Mouse (Mus musculus) stomach, embryonic 14.5 days (tissue): ENCODE measurements around the gene Ptbp1. TPM values are rescaled to one million over a fixed set of nuclear protein-coding genes. Genes with fewer than 3 reads are reported as not detected.

Experiments used
- ATAC-seq: fragments of 200-750 bp; cut with Nextera tagmentation; 2 replicates; pipeline ENCODE4 v1.8.0; 2017; ENCODE audit warnings: low read depth, moderate TSS enrichment; ENCODE audit not compliant: insufficient number of reproducible peaks, insufficient read depth, low FRiP score
- H3K27ac ChIP-seq: fragments of 300-500 bp; sonication (generic); 2 replicates; pipeline ENCODE4 v1.5.1; 2014; ENCODE audit warnings: mild to moderate bottlenecking, low read length, moderate library complexity, mixed read lengths
- H3K27me3 ChIP-seq: fragments of 300-500 bp; sonication (generic); 2 replicates; pipeline ENCODE4 v1.6.1; 2014; ENCODE audit warnings: low read length, control low read depth, mixed read lengths; ENCODE audit not compliant: control insufficient read depth, insufficient read depth
- H3K36me3 ChIP-seq: fragments of 300-500 bp; sonication (generic); 2 replicates; pipeline ENCODE4 v1.6.1; 2014; ENCODE audit warnings: mild to moderate bottlenecking, control low read depth, low read length, moderate library complexity, mixed read lengths; ENCODE audit not compliant: control insufficient read depth, insufficient read depth
- H3K4me1 ChIP-seq: fragments of 300-500 bp; sonication (generic); 2 replicates; pipeline ENCODE4 v1.6.1; 2014; ENCODE audit warnings: low read length, control low read depth, mixed read lengths; ENCODE audit not compliant: control insufficient read depth, insufficient read depth
- H3K4me2 ChIP-seq: fragments of 300-500 bp; sonication (generic); replicated peaks from 2 replicates; pipeline ENCODE4 v1.6.1; 2014; ENCODE audit warnings: low read depth, low read length, control low read depth
- H3K4me3 ChIP-seq: fragments of 300-500 bp; sonication (generic); 2 replicates; pipeline ENCODE4 v1.5.1; 2014; ENCODE audit warnings: low read depth, low read length, control low read depth
- H3K9ac ChIP-seq: fragments of 300-500 bp; sonication (generic); replicated peaks from 2 replicates; pipeline ENCODE4 v1.6.1; 2014; ENCODE audit warnings: low read depth, mild to moderate bottlenecking, control low read depth, low read length, moderate library complexity, mixed read lengths
- H3K9me3 ChIP-seq: fragments of 300-500 bp; sonication (generic); 2 replicates; pipeline ENCODE4 v1.6.1; 2016; ENCODE audit warnings: low read depth, low read length, control low read depth; ENCODE audit not compliant: control insufficient read depth
- WGBS: fragments of 180-500 bp; shearing (Covaris S2); extraction: QIAGEN DNeasy Blood & Tissue Kit; methylation state at CpG from one replicate; pipeline ENCODE4 v1.1.7; 2014; 5-methylcytosine and 5-hydroxymethylcytosine counted together
- polyA plus RNA-seq: library from polyadenylated mRNA; unstranded; fragments of >200 nt; fragmentation: Nextera tagmentation; extraction: Ambion mirVana; gene quantifications from 2 replicates; pipeline ENCODE4 v1.2.1, GENCODE M21; 2014

Gene Ptbp1
- polyA plus RNA-seq, 1 experiment from 2014 or later, result 237 TPM

- Histone ChIP-seq H3K27ac (no peak overlapping the region), H3K4me2 (no peak overlapping the region), H3K27me3 (no peaks in the 10 kb centered on the region), H3K4me1 (no peaks in the 10 kb centered on the region), H3K9ac (no peak overlapping the region), H3K36me3 (peaks cover 1% of the 10 kb centered on the region; the same call in 1 of the 2 replicates), H3K9me3 (no peaks in the 10 kb centered on the region), H3K4me3 (no peak overlapping the region)
- WGBS, result 86% methylated on average over 12 of the region's 12 CpGs
- no peak for ATAC-seq
These were observed 38.3 kb upstream of the Ptbp1 start for GRCm38 (mm10) chr10:79815671-79816494.

- 73% methylated on average over 2 of the region's 2 CpGs for WGBS
- H3K4me2 ChIP-seq, result no peak overlapping the region
- no peak overlapping the region for H3K27ac ChIP-seq
- no peak for ATAC-seq
- H3K9me3 ChIP-seq, result no peaks in the 10 kb centered on the region
- peaks cover 2% of the 10 kb centered on the region; the same call in 1 of the 2 replicates for H3K4me1 ChIP-seq
- no peaks in the 10 kb centered on the region; the same call in 1 of the 2 replicates for H3K36me3 ChIP-seq
- H3K9ac ChIP-seq, result no peak overlapping the region
- H3K4me3 ChIP-seq, result no peak overlapping the region
- H3K27me3 ChIP-seq, result no peaks in the 10 kb centered on the region
These were observed 37.1 kb upstream of the Ptbp1 start for GRCm38 (mm10) chr10:79817111-79817510.

- 59% methylated on average over 4 of the region's 4 CpGs for WGBS
- no peaks in the 10 kb centered on the region for H3K9me3 ChIP-seq
- H3K9ac ChIP-seq, result no peak overlapping the region
- ATAC-seq, result no peak
- no peaks in the 10 kb centered on the region for H3K27me3 ChIP-seq
- no peak overlapping the region for H3K4me3 ChIP-seq
- H3K27ac ChIP-seq, result no peak overlapping the region
- peaks cover 7% of the 10 kb centered on the region; the same call in 1 of the 2 replicates for H3K4me1 ChIP-seq
- no peaks in the 10 kb centered on the region; the same call in 1 of the 2 replicates for H3K36me3 ChIP-seq
- no peak overlapping the region for H3K4me2 ChIP-seq
These were observed 36.0 kb upstream of the Ptbp1 start for GRCm38 (mm10) chr10:79818225-79818624.

- Histone ChIP-seq H3K9me3 (no peaks in the 10 kb centered on the region), H3K27me3 (no peaks in the 10 kb centered on the region), H3K4me3 (no peak overlapping the region), H3K4me2 (no peak overlapping the region), H3K9ac (no peak overlapping the region), H3K27ac (no peak overlapping the region), H3K36me3 (no peaks in the 10 kb centered on the region; the same call in 1 of the 2 replicates), H3K4me1 (peaks cover 7% of the 10 kb centered on the region; the same call in 1 of the 2 replicates)
- 90% methylated on average over 17 of the region's 17 CpGs for WGBS
- ATAC-seq, result no peak
These were observed 34.6 kb upstream of the Ptbp1 start for GRCm38 (mm10) chr10:79819606-79820005.

- Histone ChIP-seq H3K9ac (no peak overlapping the region), H3K27ac (peak overlapping the region; percentile 58), H3K27me3 (no peaks in the 10 kb centered on the region), H3K9me3 (no peaks in the 10 kb centered on the region), H3K36me3 (no peaks in the 10 kb centered on the region; the same call in 1 of the 2 replicates), H3K4me3 (no peak overlapping the region), H3K4me1 (peaks cover 7% of the 10 kb centered on the region), H3K4me2 (no peak overlapping the region)
- no peak for ATAC-seq
- WGBS, result 77% methylated on average over 8 of the region's 8 CpGs
These were observed 34.0 kb upstream of the Ptbp1 start for GRCm38 (mm10) chr10:79820277-79820676.

GRCm38 (mm10) chr10:79820782-79821181 is 33.4 kb upstream of the Ptbp1 start, which contains the start of gene Misp:
Gene Misp (plus strand): TSS chr10:79820989.
- no peak for ATAC-seq
- 60% methylated on average over 11 of the region's 11 CpGs for WGBS
- 0 out of 2 replicates have a peak within 1 kb of the TSS, but pooled peaks have one; percentile 18 for H3K9ac ChIP-seq
- peaks cover 7% of the 10 kb centered on the region for H3K4me1 ChIP-seq
- no peaks in the 10 kb centered on the region; the same call in 1 of the 2 replicates for H3K36me3 ChIP-seq
- no peaks in the 10 kb centered on the region for H3K9me3 ChIP-seq
- peak within 1 kb of the TSS; percentile 5; the same call in 1 of the 2 replicates for H3K4me3 ChIP-seq
- no peaks in the 10 kb centered on the region for H3K27me3 ChIP-seq
- peak within 1 kb of the TSS; percentile 34 for H3K4me2 ChIP-seq
- peak within 1 kb of the TSS; percentile 79 for H3K27ac ChIP-seq

- Histone ChIP-seq H3K9ac (0 out of 2 replicates have a peak overlapping the region, but pooled peaks have one; percentile 18), H3K27ac (peak overlapping the region; percentile 79), H3K27me3 (no peaks in the 10 kb centered on the region), H3K4me3 (peak overlapping the region; percentile 5; the same call in 1 of the 2 replicates), H3K4me1 (peaks cover 7% of the 10 kb centered on the region), H3K4me2 (peak overlapping the region; percentile 34), H3K9me3 (no peaks in the 10 kb centered on the region), H3K36me3 (no peaks in the 10 kb centered on the region; the same call in 1 of the 2 replicates)
- no peak for ATAC-seq
- 83% methylated on average over 12 of the region's 12 CpGs for WGBS
These were observed 32.5 kb upstream of the Ptbp1 start for GRCm38 (mm10) chr10:79821731-79822130.

GRCm38 (mm10) chr10:79822372-79822771 is 31.9 kb upstream of the Ptbp1 start:
- peak overlapping the region; percentile 79 for H3K27ac ChIP-seq
- ATAC-seq, result peak; percentile 85
- no peak overlapping the region for H3K9ac ChIP-seq
- no peaks in the 10 kb centered on the region for H3K9me3 ChIP-seq
- H3K4me3 ChIP-seq, result peak overlapping the region; percentile 5; the same call in 1 of the 2 replicates
- peaks cover 7% of the 10 kb centered on the region for H3K4me1 ChIP-seq
- no peaks in the 10 kb centered on the region for H3K27me3 ChIP-seq
- WGBS, result 28% methylated on average over 16 of the region's 17 CpGs
- H3K36me3 ChIP-seq, result no peaks in the 10 kb centered on the region; the same call in 1 of the 2 replicates
- peak overlapping the region; percentile 34 for H3K4me2 ChIP-seq
